Mouse (Mus musculus) stomach, postnatal 0 days (tissue): ENCODE measurements around the gene Rabgap1l.

Source experiments
- CTCF ChIP-seq: IDR thresholded peaks from 2 replicates; pipeline ENCODE4 v1.5.1; 2016; ENCODE audit warnings: antibody characterized with exemption, low read depth, mild to moderate bottlenecking, moderate library complexity
- EP300 ChIP-seq: optimal IDR thresholded peaks from 2 replicates; pipeline ENCODE3; 2016; ENCODE audit warnings: antibody characterized with exemption

DNA sequence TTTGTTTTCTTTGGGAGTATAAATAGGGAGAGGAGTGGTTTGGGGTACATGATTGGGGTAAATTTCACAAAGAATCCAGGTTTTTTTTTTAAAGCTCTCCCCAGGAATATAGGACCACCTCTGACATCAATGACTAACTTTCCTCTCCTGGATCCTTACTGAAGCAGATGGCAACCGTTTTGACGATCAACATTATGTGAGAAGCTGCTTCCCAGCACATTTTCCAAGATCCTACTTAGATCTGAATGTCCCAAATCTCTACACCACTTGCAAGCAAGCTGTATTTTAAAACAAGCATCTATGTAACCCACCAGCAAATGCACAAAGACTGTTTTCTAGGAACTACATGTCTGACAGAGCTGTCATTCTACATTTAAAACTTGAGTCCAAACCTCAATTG, 311.4 kb downstream of the Rabgap1l start:
- no peak for TF ChIP-seq CTCF
- TF ChIP-seq EP300: no peak
